Mouse (Mus musculus): Measurements from ENCODE around the gene Mboat2. TPM values are rescaled to one million over a fixed set of nuclear protein-coding genes. Genes with fewer than 3 reads are reported as not detected.

Mboat2 gene
- polyA plus RNA-seq, 1 experiment from 2014 or later = 45.1 TPM

DNA sequence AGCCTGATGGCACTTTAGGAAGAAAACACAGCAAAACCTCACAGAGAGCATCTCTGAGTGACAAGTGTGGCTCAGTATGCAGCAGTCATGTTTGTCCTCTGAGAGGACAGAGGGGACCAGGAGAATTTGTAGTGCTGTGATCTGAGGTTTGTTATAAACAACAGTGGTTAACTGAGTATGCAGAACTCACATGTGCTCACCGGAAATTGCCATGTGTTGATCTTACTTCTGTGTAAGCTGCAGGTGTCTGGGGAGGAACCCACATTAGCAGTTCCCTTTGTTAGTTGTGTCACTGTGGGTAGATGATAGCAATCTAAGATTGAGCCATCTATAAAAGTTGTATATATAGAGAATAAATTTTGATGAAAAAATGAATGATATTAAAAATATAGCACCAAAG, 179.7 kb downstream of the Mboat2 start:
- no peak overlapping the region for H3K4me3 ChIP-seq (ENCODE audit: low read length)
- no peaks in the 10 kb centered on the region for H3K27me3 ChIP-seq (ENCODE audit: control insufficient read depth, insufficient read depth, low read length)
- H3K9ac ChIP-seq (ENCODE audit: low read depth, low read length) = no peak overlapping the region
- no peaks in the 10 kb centered on the region for H3K9me3 ChIP-seq (ENCODE audit: control insufficient read depth, low read length)
- WGBS = 84% methylated on average over 1 of the region's 1 CpGs
- no peak for ATAC-seq (ENCODE audit: low FRiP score, low TSS enrichment)
- no peak overlapping the region for H3K27ac ChIP-seq (ENCODE audit: low read depth, low read length)
- H3K4me1 ChIP-seq (ENCODE audit: control insufficient read depth, insufficient read depth, low read length) = no peaks in the 10 kb centered on the region
- H3K36me3 ChIP-seq (ENCODE audit: control insufficient read depth, insufficient read depth, low read length) = peaks cover 72% of the 10 kb centered on the region
- no peak overlapping the region for H3K4me2 ChIP-seq (replicated peaks; ENCODE audit: low read depth, low read length)

DNA sequence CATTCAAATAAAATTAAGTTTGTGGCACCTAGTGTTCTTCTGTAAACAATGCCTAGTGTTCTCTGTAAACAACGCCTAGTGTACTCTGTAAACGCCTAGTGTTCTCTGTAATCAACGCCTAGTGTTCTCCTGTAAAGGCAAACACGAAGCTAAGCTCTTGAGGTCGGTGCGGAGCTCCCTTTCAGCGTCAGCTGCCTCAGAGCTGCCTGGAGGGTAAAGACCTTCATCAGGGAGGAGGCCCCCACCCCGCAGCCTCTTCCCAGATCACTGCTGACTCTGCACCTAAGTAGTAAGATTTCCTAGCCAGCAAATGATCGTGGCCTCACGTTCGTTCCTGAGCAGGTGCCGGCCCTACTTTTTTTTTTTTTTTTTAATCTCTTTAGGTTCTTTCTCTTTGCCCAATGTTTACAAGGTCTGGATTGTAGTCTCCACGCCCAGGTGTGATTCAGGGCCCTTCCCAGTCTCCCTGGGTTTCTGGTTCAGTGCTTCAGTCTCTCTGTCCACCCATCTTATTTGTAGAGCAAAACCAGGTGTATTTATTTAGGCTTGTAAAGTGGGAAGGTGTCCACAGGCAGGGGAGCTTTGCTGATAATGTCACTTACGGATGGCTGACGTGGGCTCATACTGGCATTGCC, 181.2 kb downstream of the Mboat2 start:
- H3K36me3 ChIP-seq (ENCODE audit: control insufficient read depth, insufficient read depth, low read length) = peaks cover 70% of the 10 kb centered on the region
- H3K9ac ChIP-seq (ENCODE audit: low read depth, low read length) = no peak overlapping the region
- ATAC-seq (ENCODE audit: low FRiP score, low TSS enrichment) = no peak
- H3K9me3 ChIP-seq (ENCODE audit: control insufficient read depth, low read length) = no peaks in the 10 kb centered on the region
- H3K27me3 ChIP-seq (ENCODE audit: control insufficient read depth, insufficient read depth, low read length) = no peaks in the 10 kb centered on the region
- H3K4me3 ChIP-seq (ENCODE audit: low read length) = no peak overlapping the region
- H3K27ac ChIP-seq (ENCODE audit: low read depth, low read length) = no peak overlapping the region
- H3K4me2 ChIP-seq (replicated peaks; ENCODE audit: low read depth, low read length) = no peak overlapping the region
- no peaks in the 10 kb centered on the region for H3K4me1 ChIP-seq (ENCODE audit: control insufficient read depth, insufficient read depth, low read length)
- WGBS = 67% methylated on average over 15 of the region's 15 CpGs

DNA sequence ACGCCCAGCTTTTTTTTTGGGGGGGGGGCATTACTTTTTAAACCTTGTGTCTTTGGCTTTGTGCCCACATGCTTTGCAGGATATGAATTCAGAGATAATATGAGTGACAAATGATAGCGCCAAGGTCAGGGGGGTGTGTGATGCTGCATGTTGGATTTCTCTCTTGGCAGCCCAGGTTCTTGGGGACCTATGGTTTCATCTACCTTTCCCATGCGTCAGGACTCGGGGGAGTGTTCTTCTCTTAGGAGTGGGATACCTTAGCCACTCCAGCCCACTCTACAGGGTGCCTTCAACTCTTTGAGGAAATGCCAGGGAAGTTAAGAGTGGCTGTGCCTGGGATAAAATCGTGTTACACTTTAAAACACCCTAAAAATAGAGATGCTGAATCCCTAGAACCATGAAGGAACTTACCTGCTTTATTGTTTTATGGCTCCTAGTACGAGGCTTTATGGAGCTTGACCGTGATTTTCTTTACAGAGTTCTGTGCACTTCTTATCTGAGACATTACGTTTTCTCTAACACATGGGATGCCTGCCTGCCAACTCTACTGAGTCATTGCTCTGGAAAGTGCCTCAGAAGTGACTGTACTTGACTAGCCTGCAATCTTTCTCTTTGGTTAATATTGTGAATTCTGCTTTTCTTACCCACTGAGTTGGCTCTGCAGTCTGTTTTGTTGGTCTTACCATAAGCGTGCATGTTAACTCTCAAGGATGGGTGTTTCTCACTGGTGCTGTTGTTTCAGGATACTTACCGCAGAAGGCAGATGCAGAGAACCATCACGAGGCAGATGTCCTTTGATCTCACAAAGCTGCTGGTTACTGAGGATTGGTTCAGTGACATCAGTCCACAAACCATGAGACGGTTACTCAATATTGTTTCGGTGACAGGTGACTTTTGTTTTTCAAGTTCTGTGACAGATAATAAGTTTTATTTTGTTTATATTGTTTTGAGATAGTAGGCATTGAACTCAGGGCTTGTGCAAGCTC, 182.2 kb downstream of the Mboat2 start:
- no peak overlapping the region for H3K4me2 ChIP-seq (replicated peaks; ENCODE audit: low read depth, low read length)
- no peak overlapping the region for H3K9ac ChIP-seq (ENCODE audit: low read depth, low read length)
- H3K9me3 ChIP-seq (ENCODE audit: control insufficient read depth, low read length) = no peaks in the 10 kb centered on the region
- H3K27me3 ChIP-seq (ENCODE audit: control insufficient read depth, insufficient read depth, low read length) = no peaks in the 10 kb centered on the region
- no peak for ATAC-seq (ENCODE audit: low FRiP score, low TSS enrichment)
- no peaks in the 10 kb centered on the region for H3K4me1 ChIP-seq (ENCODE audit: control insufficient read depth, insufficient read depth, low read length)
- H3K27ac ChIP-seq (ENCODE audit: low read depth, low read length) = no peak overlapping the region
- 76% methylated on average over 13 of the region's 13 CpGs for WGBS
- peaks cover 70% of the 10 kb centered on the region for H3K36me3 ChIP-seq (ENCODE audit: control insufficient read depth, insufficient read depth, low read length)
- H3K4me3 ChIP-seq (ENCODE audit: low read length) = no peak overlapping the region

Other genes starting within 250 kb of the Mboat2 start
- gene Klf11, start 179.6 kb upstream of the Mboat2 start, polyA plus RNA-seq (2014; fragmentation: Nextera tagmentation; extraction: Ambion mirVana) = 6.2 and 11.9 TPM in 2 replicates
- gene Cys1, start 149.1 kb upstream of the Mboat2 start, polyA plus RNA-seq (2014; fragmentation: Nextera tagmentation; extraction: Ambion mirVana) = 10.7 and 11.8 TPM in 2 replicates
- 206 and 236 TPM in 2 replicates for gene Rrm2, start 122.6 kb upstream of the Mboat2 start, polyA plus RNA-seq (2014; fragmentation: Nextera tagmentation; extraction: Ambion mirVana)
- 16.2 and 38.2 TPM in 2 replicates for gene Kidins220, start 144.0 kb downstream of the Mboat2 start, polyA plus RNA-seq (2014; fragmentation: Nextera tagmentation; extraction: Ambion mirVana)

All from kidney, embryonic 14.5 days (tissue).